Mouse (Mus musculus): ENCODE measurements around the gene Oaz3.

Gene Oaz3

DNA sequence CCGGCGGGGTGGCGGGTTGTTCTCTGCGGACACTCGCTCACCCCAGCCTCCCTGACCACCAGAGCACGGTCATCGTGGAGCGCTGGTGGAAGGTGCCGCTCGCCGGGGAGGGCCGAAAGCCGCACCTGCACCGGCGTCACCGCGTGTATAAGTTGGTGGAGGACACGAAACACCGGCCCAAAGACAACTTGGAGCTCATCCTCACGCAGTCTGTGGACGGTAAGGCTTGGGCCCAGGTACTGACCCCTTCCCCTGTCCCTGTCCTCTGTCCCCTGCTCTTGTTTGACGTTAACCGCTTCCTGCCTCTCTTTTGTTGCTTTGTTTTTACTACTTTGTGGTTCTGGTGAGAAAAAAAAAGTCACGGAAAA is at the start of gene Oaz3:
TSS of gene Oaz3 (minus strand) at position 319 of the 368 bp plus-strand sequence.
- no peak for DNase-seq (ENCODE audit: low read depth, low spot score)

DNA sequence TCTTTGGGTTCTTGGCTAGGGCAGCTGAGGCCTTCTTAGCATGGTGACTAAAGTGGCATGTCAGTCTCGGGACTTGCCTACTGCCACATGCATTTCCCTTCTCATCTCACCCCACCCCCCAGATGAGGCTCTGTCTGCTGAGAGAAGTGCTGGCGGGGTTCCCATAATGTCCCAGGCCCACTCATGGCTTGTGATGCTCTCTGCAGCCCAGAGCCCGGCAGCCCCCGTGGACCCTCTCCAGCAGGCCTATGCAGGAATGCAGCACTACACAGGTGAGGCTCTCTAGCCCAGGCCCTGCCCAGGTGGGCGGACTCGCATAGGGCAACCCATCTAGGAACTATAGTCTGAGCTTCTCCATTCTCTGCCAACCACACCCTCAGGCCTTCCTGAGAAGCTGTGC is 43.9 kb upstream of the Oaz3 start:
- no peak for DNase-seq (ENCODE audit: low read depth, low spot score)

DNA sequence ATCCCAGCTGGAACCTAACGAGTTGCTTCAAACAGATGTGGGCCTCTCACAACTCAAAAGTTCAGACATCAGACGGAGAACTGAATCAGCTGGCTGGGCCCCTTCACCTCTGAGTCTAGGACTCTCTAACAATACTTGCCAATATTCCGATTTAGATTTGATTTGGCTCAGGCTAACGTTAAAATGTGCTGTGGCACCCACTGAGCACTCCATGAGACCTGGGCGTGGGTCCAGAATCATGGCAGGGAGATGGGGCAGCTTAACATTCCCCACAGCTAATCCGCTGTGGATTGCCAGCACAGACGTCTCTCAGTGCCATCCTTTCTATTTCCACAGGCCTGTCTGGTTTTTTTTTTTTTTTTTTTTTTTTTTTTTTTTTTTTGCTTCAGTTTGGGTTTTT is 42.2 kb upstream of the Oaz3 start:
- DNase-seq (ENCODE audit: low read depth, low spot score), result no peak

DNA sequence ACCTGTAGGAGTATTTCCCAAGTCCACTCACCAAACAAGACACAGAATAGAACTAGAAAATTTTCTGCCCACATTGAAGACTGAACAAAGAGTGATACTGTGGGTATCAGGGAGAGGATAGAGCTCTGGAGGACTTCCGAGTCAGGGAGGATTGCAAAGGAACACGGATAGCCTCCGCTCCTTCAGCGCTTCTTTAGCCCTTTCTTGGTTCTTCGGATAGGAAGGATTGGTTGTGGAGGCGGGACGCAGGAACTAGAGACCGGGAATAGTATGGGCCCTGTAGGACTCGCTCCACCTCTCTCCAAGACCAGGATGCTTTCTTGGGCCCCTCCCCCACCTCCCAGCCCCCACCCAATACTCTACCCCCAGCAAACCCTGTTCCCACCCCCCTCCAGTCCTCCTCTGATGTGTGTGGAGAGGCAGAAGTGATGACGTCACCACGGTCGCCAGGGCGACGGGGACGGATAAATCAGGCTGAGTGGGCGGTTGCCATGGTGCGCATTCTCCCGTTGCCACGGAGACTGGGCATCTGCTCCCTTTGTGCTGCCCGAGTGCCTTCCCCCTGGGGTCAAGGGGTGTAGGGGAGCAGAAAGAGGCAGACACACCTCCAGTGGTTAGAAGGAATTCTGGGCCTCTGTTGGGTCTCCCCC is 40.2 kb upstream of the Oaz3 start:
- DNase-seq (ENCODE audit: low read depth, low spot score), result peak; percentile 70

DNA sequence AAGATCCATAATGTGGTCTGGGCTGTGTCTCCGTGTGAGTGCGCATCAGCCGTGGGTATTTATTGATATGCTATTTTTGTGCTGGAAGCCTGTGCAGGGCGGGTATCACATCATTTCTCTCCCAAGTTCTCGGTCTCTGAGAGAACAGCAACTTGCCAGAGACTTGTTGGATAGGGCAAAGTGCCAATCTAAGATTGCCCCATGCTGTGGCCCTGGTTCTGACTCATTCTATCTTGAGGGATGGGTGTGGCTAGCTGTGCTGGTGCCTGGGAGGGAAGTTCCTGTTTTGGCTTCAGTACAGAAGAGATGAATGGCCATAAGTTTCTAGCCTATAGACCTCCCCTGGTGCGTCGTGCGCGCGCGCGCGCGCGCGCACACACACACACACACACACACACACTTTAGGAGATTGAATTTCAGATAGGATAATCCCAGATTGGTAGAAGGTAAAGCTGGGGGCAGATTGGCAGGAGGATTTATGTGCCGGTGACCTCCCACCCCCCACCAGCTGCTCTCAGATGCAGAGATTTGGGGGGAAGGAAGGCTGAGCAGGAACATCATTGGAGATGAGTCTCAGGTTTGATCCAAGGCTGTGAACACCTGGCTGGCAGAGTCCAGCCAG is 39.2 kb upstream of the Oaz3 start:
- DNase-seq (ENCODE audit: low read depth, low spot score), result no peak

DNA sequence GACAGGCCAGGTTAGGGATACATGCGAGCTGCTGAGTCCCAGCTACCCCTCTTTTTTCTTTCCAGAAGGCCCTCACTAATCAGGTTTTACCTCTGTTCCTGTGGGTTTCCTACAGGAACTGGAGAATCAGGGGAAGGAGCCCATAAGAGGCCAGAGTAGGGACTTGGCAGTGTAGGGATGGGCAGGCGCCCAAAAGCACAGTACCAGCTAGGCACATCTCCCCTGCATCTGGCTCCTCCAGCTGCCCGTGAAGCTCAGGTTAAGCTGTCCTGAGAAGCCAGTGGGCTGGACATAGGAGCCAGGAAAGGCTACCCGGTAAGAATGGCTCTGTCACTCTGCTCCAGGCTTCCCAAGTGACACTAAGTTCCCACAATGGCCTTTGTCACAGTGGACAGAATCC is 37.7 kb upstream of the Oaz3 start:
- no peak for DNase-seq (ENCODE audit: low read depth, low spot score)

DNA sequence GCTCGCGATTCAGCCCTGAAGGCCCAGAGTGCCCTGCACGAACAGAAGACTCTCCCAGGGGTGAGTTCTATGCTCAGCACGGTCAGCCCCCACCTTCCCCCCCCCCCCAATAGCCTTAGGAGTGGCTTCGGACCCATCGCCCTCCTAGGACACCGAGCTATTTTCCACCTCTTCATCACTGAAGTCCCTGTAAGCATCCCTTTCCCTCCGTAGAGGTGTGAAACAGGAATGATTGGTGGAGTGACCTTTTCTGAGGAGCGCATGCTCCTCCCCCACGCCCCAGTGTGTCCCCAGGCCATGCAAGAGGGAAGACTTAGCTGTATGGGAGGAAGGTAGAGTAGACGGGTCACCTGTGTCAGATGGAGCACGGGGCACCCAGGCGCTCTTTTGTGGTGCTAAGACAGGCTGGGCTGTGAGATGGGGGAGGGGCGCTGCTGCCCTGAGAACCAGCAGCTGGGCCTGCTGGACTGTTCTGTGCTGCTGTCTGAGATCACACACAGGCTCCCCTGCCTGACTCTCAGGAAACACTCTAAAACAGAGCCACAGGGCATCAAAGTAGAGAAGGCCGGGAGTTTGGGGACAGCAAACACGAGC is 36.7 kb upstream of the Oaz3 start, which contains the start of gene Riiad1:
TSS of gene Riiad1 (minus strand) at position 51 of the 594 bp plus-strand sequence.
- no peak for DNase-seq (ENCODE audit: low read depth, low spot score)

DNA sequence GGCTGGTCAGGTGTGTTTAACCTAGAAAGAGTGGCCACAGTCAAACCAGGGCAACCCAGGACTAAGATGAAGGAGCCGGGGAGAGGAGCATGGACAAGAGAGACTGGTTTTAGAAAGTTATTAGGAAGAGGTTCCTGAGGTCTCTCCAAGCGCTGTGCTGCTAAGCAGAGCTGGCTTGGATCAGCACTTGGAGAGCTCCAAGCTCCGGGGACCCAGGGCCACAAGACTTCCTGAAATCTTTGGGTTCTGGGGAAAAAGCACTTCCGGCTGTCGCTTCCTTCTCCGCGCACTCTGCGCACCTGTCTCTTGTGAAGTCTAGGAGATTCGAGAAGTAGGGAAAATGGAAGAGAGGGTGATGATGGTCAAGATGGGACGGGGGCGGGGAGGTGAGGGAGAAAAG is 35.8 kb upstream of the Oaz3 start:
- DNase-seq (ENCODE audit: low read depth, low spot score), result peak; percentile 46

DNA sequence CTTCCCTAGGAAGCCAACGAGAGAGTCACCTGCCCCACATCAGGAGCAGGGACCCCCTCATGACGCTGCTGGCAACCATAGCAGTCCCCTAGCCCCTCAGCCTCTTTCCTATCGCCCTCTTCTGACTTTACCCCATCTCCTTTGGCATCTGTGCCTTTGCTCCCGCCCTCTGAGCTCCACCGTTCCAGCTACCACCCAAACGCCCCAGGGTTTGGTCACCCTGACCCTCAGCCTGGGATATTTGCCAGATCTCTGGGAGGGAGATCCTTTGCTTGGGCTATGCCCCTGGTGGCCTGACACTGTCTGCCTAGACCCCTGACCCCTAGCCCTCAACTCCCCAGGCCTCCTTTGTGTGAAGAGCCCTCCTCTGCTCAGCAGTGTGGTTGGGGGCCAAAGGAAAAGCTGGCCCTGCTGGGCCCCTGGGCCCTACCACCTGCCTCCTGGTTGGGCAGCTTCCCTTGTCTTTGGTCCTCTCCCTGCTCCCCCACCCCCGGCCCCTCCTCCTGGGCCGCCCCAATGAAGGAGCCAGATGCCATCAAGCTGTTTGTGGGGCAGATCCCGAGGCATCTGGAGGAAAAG is 35.0 kb upstream of the Oaz3 start:
- DNase-seq (ENCODE audit: low read depth, low spot score), result no peak

DNA sequence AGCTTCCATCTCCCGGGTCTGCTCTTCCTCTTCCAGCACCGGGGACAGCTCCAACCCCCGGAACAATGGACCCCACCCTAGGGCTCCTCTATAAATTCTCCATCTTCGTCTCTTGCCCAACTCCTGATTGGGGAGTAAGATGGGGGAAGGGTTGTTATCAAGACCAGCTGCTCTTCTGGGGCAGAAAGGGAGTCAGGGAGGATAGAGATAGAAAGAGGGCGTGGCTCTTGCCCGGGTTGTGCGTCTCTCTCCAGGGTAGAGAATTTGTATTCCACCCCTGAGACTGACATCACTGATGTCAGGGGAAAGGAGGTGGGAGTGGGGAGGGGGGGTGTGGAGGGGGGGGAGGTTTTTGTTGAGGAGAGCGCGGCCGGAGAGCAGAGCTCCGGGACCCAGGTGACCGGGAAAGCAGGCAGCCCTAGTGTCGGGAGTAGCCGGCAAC is 34.3 kb upstream of the Oaz3 start, which contains the start of gene Celf3:
TSS of gene Celf3 (plus strand) at position 315 of the 442 bp plus-strand sequence.
- no peak for DNase-seq (ENCODE audit: low read depth, low spot score)

DNA sequence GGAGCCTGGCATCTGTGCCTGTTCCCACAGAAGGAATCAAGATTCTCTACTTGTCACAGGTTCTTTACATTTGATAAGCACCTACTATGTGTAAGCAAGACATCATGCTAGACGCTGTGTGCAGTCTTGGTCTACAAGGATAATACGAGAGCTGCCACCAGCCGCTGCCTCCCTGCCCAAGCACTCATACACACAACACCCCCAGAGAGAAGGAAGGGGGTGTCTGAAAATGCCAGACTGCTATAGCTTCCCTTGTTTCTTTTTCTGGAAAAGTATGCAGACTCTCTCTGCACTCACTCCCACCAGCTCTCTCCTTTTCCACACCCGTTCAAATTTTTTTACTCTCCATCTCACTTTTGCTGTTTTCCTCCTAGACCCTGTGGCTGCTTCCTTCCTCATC is 33.7 kb upstream of the Oaz3 start:
- DNase-seq (ENCODE audit: low read depth, low spot score), result no peak

DNA sequence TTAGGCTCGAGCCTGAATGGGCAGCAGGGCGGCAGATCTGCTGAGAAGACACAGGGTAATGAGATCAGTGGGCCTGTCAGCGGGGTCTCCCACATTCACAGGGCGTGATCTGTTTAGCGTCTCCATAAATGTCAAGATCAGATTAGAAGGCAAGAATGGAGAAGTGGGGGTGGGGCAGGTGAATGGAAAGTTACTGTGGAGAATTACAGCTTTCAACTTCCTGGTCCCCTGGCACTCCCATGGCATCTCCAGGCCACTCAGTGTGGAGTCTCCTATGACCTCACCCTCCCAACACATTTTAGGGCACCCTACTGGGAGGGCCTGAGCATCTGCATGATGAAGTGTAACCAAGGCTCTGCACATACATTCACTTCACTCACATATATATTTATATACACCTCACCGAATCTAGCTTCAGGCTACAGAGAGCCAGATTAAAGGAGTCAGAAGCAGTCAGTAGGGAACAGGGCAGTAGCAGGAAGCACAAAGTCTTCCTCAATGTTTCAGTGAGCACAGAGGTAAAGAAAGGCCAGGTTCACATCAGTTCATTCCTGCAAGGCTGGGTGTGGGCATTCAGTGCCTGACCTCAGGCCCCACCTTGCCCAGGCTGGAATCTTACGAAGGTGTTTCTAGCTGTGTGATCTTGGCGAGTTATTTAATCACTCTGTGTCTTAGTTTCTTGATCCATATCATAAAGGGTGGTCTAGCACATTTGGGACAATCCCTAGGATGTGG is 32.8 kb upstream of the Oaz3 start:
- peak; percentile 52 for DNase-seq (ENCODE audit: low read depth, low spot score)

DNA sequence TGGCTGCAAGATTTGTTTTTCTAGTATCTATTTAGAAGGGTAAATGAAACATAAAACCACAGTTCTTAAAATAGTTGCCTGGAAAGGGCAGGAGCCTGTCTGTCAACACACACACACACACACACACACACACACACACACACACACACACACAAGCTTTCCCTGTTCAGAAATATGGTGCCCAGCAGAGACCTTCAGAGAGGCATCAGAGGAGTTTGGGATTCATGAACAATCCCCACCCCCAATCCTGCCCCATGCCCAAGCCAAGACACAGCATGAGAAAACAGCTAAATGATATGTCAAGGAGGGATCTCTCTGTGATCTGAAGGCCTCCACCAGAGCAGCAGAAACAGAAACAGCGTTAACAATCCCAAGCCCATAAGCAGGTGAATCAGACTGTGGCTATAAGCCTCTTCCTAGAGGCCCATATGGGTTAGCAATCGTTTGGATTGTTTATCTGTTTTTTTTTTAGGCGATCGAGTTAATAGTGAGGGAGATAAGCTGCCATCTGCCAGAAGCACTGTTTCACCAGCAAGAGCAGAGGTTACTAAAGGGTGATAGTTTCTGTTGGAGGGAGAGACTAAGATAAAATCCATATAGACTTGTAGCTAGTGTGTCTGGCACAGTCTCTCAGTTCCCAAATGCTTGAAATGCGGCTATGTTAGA is 30.0 kb upstream of the Oaz3 start:
- DNase-seq (ENCODE audit: low read depth, low spot score), result no peak

DNA sequence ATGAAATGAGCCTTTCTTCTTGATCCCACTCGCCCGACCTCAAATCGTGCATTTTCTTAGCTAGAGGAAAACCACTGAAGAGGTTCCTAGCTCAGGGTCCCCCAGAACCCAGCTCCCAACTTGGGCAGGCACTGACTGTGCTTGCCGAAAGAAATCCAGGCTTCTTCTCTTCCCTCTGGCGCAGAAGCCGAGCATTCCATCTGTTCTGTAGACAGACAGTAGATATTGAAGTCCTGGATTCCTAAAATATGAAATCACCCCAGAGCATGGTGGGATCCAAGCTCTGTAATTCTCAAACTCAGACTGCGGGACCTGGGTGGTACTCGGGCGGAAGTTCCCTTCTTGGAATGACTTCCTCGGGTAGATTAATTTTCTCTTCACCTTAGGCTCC is 29.4 kb upstream of the Oaz3 start:
- DNase-seq (ENCODE audit: low read depth, low spot score), result no peak

DNA sequence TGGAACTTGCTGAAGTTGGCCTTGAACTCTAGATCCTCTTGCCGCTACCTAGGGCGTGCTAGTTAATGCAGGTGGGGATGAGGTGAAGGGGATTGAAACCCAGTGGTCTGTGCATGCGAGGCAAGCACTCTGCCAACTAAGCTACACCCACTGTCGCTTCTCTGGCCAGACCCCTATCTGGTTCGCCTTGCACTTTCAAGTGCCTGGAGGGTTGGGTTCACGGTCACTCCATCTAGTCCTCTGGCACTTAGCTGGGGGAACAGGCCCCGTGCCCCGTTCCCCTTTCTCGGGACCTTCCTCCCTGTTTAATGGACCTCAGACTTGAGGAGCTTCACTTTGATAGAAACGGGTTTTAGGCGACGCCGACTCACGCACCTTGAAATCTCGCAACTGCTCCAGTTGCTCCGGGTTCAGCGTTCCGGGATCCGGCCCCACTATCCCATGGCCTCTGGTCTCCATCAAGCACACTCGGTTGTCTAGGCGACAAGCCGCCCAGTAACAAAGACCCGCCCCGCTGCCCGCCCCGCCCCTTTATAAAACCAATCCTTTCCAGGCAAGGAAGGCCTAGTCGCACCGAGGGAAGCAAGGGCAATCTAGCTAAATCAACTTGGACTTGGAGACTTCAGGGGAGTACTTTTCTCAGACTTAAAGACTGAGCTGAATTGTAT is 28.9 kb upstream of the Oaz3 start:
- DNase-seq (ENCODE audit: low read depth, low spot score), result peak; percentile 74

DNA sequence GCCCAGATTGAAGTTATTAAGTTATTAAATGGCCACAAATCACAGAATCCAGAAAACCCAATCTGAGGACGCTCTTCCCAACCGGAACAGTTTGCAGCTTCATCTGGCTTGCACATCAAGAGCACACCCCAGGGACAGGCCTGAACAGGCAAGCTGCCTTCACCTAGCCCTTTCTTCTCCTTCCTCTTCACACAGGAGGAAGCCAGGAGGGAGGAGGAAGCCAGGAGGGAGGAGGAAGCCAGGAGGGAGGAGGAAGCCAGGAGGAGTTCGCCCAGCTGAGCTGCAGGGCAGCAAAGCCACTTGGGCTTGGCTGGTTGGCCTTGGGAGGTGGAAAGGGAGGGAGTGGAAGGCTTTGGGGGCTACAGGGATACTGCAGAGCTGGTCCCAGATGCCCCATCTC is 25.2 kb upstream of the Oaz3 start:
- no peak for DNase-seq (ENCODE audit: low read depth, low spot score)

DNA sequence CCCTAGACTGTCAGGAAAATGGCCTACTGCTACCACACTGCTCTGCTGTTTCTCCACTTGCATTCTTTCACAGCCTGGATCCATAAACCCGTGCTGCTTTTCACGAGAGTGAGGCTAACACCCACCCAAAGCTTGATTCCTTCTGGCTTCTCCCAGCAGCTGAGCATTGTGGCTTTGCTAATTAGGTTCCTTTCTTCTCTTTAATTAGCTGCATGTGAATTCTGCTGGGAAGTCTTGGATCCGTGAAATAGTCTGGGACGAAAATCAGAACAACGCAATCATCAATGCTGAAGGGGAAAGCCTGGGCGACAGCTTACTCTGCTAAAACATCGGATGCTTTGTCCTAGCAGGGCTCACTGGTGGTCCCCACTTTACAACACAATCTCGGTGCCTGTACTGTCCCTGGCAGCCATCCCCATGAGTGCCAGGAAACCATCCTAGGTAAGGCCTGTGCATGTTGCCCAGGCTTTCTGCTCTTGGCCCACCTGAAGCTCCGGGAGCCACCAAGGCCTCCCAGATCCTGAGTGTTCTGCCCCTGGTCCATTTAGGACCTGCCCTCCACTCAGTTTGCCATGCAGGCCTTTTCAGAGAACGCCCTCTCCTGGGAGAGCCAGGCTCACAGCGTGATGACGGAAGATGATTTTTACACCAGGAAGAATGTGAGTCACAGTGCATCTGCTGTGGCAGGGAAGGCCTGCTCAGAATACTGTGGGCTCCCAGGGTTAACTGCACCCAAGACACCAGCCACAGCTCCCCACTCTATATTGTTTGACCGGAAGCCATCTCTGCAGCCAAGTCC is 22.1 kb upstream of the Oaz3 start:
- DNase-seq (ENCODE audit: low read depth, low spot score), result no peak

DNA sequence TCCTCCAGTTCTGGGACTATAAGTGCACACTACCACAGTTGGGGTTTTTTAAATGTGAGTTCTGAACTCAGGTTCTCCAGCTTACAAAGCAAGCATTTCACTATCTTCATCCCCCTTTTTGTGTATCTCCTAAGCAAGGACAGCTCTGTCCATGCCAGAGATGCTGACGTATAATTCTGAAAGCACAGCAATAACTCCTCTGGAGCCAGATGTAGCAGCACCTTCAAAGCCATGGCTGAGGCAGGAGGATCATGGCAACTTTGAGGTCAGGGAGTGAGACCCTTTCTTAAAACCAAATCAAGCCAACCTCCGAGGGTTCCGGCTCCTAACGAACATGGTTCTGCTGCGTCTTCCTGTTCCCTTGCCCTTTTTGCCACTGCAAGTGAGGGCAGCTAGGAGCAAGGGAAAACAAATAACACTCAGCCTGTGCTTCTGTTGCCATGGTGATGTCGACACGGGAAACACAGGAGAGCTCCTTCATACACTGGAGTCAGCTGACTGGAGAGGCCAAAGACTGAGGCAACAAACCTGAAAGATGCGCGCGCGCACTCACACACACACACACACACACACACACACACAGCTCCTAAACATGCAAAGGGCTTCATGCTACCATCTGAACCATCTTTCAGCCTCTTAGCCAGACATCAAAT is 20.3 kb upstream of the Oaz3 start:
- peak; percentile 64 for DNase-seq (ENCODE audit: low read depth, low spot score)

DNA sequence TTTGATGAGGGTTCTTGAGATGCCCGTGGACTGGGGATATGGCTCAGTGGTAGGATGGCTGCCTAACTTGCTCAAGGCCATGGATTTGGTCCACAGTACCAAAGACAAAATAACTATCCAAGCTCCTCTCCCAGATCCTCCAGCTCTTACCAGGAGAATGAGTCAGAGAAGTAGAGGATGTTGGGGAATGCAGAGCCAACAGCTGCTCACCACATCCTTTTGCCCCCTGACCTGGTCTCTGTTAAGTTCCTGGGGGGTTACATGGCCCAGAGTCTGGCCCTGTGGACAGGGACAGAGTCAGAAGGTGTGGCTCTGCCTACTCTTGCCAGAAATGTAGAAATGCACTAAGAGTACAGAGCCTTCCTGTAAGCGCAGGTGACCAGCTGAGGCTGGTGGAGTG is 16.1 kb upstream of the Oaz3 start:
- DNase-seq (ENCODE audit: low read depth, low spot score), result no peak

DNA sequence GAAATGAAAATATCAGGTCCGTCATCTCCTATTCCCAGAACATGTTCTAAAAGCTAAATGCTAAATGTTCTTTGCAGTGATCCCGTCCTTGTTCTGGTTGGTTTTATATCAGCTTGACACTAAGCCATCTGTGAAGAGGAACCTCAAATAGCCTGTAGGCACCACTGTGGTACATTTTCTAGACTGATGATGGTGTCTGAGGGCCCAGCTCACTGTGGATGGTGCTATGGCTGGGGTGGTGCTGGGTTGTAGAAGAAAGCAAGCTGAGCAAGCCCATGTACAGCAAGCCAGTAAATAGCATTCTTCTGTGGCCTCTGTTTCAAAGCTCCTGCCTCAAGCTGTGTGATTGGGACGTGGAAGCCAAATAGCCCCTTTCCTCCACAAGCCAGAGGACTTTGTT is 13.3 kb upstream of the Oaz3 start:
- no peak for DNase-seq (ENCODE audit: low read depth, low spot score)

Data from forelimb bud, embryonic 11.5 days (tissue).